Mouse (Mus musculus): ENCODE results near the gene Tshz2. TPM values are rescaled to one million over a fixed set of nuclear protein-coding genes. Genes with fewer than 3 reads are reported as not detected.
"Not testable (repeated sequence)": the region's sequence is repeated elsewhere in the genome, so short reads cannot be mapped to it uniquely, and the experiment has no call there.

Tshz2 gene
- polyA plus RNA-seq, 1 experiment = 19.5 TPM

DNA sequence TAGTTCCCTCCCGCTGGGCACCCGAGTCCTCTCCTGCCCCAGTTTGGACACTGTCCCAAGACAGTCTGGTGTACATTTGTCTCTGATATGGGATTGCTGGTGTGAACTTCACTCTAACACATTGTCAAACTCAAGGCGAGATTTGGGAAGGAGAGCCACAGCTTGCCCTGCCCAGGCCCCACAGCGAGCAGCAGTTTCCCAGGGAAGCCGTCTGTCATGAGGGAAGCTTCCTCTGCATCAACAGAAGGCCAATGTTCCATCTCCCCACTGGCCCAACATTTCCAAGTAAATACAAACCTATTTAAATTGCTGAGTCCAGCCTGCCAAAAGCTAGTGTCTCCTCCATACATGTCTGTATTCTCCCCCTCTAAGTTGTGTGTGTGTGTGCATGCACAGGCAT, 218.8 kb downstream of the Tshz2 start:
- no peak overlapping the region for H3K4me3 ChIP-seq (ENCODE audit: insufficient read depth, low read depth, low read length)

DNA sequence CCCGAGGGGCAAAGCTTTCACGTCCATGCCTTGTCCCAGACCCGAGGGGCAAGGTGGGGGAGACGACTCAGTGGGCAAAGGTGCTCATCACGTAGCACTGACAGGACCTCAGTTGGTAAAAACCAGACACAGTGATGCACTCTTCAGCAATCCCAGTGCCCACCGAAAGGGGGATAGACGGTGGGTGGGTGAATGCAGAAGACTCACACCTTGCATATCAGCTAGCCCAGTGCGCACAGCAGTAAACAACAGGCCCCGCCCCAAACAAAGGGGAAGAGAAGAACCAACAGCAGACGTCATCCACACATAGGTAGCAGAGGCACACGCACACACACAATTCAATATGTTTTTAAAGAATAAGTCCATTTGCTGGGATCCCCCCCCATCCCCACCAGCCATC, 221.7 kb downstream of the Tshz2 start:
- Histone ChIP-seq H3K4me3 (ENCODE audit: insufficient read depth, low read depth, low read length) (no peak overlapping the region), H3K27ac (replicated peaks; ENCODE audit: low read depth, low read length) (no peak overlapping the region), H3K4me1 (ENCODE audit: control insufficient read depth, insufficient read depth, insufficient read length, low read length) (no peaks in the 10 kb centered on the region)

More for the DNA sequence above, 218.8 kb downstream of the Tshz2 start:
- H3K4me1 ChIP-seq (ENCODE audit: control insufficient read depth, insufficient read depth, insufficient read length, low read length) = no peaks in the 10 kb centered on the region
- H3K27ac ChIP-seq (replicated peaks; ENCODE audit: low read depth, low read length) = no peak overlapping the region

DNA sequence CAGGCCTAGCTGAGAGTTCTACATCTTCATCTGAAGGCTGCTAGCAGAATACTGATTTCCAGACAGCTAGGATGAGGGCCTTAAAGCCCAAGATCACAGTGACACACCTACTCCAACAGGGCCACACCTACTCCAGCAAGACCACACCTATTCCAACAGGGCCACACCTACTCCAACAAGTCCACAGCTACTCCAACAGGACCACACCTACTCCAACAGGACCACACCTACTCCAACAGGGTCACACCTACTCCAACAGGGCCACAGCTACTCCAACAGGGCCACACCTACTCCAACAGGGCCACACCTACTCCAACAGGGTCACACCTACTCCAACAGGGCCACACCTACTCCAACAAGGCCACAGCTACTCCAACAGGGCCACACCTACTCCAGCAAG, 224.2 kb downstream of the Tshz2 start:
- not testable (repeated sequence) for H3K4me3 ChIP-seq (ENCODE audit: insufficient read depth, low read depth, low read length); H3K27ac ChIP-seq (replicated peaks; ENCODE audit: low read depth, low read length); H3K4me1 ChIP-seq (ENCODE audit: control insufficient read depth, insufficient read depth, insufficient read length, low read length)

DNA sequence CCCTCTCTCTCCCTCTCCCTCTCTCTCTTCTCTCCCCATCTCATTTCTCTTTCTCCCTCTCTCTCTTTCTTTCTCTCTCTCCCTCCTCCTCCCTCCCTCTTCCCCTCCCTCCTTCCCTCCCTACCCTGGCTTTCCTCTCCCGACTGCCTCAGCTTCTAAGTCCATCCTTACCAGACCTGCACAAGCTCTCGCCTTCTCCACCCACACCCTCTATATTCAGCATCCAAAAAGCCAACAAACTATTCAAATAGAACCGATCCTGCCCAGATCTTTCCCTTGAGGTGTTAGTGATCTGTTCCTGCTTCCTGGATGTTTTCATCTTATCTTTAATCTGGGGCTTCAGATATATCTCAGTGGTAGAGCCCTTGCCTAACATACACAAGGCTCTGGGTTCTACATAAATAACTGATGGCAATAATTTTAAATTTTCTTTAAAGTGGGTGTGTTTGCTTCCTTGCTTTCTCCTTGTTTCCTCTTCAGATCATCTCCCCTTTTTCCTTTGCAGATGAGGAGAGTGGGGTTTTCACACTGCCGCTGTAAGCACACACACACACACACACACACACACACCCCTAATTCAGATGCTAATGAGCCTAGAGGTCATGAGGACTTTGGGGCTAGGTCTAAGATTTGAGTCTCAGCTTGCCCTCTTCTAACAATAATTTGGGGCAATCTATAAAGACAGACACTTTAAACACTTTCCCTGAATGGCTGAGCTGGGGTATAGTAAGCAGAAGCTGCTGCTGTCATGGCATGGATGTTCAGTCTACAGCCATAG, 226.5 kb downstream of the Tshz2 start:
- H3K4me3 ChIP-seq (ENCODE audit: insufficient read depth, low read depth, low read length) = no peak overlapping the region
- H3K27ac ChIP-seq (replicated peaks; ENCODE audit: low read depth, low read length) = no peak overlapping the region

DNA sequence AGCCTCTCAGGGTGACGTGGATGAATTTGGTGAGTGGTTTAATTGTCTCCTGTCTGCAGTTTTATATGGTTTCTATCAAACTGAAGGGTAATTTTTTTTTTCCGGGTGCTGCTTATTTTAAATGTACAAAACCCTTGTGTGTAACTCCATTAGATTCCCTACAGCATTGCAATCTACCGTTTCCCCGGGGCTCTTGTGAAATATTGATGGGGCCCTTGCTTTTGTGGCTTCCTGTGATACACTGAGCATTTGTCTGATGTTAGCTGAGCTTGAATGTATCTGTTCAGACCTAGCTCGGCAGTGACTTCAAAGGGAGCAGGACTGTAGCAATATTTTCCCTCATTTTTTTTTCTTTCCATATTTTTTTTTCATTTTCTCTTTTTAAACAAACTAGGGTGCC, 228.1 kb downstream of the Tshz2 start:
- H3K27ac ChIP-seq (replicated peaks; ENCODE audit: low read depth, low read length) = no peak overlapping the region
- no peak overlapping the region for H3K4me3 ChIP-seq (ENCODE audit: insufficient read depth, low read depth, low read length)
- peaks cover 3% of the 10 kb centered on the region; the same call in 1 of the 2 replicates for H3K4me1 ChIP-seq (ENCODE audit: control insufficient read depth, insufficient read depth, insufficient read length, low read length)

More for the DNA sequence above, 226.5 kb downstream of the Tshz2 start:
- H3K4me1 ChIP-seq (ENCODE audit: control insufficient read depth, insufficient read depth, insufficient read length, low read length) = peaks cover 3% of the 10 kb centered on the region; the same call in 1 of the 2 replicates

DNA sequence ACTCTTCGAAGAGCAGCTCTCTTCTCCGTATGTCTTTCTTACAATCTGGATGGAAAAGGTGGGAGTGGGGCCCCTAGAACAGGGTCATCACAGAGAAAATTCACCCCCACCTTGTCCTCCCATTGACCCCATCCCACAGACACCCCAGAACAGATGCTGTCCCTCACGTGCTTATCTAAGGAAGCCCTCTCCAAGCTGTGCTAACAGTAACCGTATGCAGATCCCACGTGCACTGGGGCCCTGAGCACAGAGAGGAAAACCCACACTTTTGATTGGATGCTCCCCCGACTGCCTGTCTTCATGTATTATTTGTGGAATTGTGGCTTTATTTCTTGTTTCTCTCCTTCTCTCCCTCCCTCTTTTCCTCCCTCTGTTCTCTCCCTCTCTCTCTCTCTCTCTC, 229.9 kb downstream of the Tshz2 start:
- Histone ChIP-seq H3K4me3 (ENCODE audit: insufficient read depth, low read depth, low read length) (no peak overlapping the region), H3K27ac (replicated peaks; ENCODE audit: low read depth, low read length) (no peak overlapping the region), H3K4me1 (ENCODE audit: control insufficient read depth, insufficient read depth, insufficient read length, low read length) (peaks cover 3% of the 10 kb centered on the region; the same call in 1 of the 2 replicates)

DNA sequence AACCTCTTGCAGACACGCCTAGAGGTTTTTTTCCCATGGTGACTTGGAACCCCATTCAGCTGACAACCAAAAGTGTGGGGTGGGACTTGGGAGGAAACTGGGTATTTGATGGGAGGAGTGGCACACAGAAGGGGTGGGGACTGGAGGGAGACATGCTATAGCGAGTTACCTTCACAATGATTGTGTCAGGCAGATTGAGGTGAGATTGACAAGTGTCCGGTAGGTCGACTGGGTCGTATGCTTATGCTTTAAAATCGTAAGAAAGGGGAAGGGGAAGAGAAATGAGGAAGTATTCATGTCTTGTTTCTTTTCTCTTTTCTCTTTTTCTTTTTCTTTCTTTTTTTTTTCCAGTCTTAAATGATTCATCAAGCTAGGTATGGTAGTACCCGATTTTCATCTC, 236.7 kb downstream of the Tshz2 start:
- Histone ChIP-seq H3K27ac (replicated peaks; ENCODE audit: low read depth, low read length) (no peak overlapping the region), H3K4me1 (ENCODE audit: control insufficient read depth, insufficient read depth, insufficient read length, low read length) (no peaks in the 10 kb centered on the region), H3K4me3 (ENCODE audit: insufficient read depth, low read depth, low read length) (no peak overlapping the region)

DNA sequence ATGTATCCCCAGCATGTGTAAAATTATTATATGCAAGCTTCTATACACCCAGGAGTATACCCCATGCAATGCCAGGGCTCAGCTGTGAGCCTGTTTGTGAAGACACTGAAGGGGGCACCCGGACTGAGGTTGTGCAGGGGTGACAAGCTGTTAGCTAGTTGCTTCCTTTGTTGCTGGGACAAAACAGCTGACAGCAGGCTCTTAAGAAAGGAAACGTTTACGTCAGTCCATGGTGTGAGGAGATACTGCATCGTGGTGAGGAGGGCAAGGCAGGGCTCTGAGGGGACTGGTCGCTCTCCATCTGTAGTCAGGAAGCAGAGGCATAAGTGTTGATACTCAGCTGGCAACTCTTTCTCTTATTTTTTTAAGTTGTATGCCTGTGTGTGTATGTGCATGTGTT, 237.7 kb downstream of the Tshz2 start:
- Histone ChIP-seq H3K27ac (replicated peaks; ENCODE audit: low read depth, low read length) (no peak overlapping the region), H3K4me3 (ENCODE audit: insufficient read depth, low read depth, low read length) (no peak overlapping the region), H3K4me1 (ENCODE audit: control insufficient read depth, insufficient read depth, insufficient read length, low read length) (no peaks in the 10 kb centered on the region)

DNA sequence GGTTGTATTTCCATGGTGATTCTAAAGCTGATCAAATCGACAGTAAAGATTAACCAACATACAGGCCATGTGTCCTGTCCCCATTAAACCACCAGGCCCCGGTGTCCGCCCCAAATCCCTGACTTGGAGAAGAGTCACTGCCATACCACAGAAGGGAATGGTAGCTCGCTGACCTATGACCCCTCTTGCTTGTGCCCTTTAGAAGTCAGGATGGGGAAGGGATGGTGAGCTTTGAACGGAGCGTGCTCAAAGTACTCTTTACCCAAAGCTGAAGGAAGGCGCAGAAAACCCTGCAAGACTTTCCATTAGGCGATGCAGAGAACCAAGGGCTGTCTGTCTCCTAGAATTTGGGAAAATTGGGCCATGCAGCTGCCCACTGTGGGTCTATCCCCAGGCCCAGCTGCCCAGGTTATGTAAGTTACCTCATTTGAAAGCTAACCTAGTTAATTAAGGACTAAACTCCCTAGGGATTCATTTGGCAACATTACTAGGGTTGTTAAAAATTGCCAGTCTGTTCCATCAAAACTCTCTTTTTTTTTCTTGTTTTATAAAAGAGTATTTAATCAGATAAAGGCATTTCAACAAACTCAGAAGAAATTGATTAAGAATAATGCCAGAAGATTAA, 238.7 kb downstream of the Tshz2 start:
- Histone ChIP-seq H3K27ac (replicated peaks; ENCODE audit: low read depth, low read length) (no peak overlapping the region), H3K4me3 (ENCODE audit: insufficient read depth, low read depth, low read length) (no peak overlapping the region), H3K4me1 (ENCODE audit: control insufficient read depth, insufficient read depth, insufficient read length, low read length) (no peaks in the 10 kb centered on the region)

DNA sequence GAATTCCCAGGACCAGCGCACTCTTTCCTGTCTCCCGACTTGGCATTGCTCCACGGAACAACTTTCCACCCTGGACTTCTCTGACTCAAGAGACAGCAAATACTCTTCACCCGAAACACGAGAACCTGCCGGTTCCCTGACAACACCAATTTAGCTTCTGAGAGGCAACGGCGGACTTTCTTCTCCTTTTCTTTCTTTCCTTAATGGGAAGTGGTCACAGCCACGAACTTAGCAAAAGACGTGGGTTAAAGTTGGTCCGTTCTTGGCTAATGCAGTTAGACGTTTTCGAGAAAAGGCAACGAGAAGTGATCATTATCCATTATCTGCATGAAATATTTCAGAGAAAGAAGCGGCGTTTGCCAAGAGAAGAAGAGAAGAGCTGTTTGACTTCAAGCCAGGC, 240.6 kb downstream of the Tshz2 start:
- Histone ChIP-seq H3K4me3 (ENCODE audit: insufficient read depth, low read depth, low read length) (no peak overlapping the region), H3K27ac (replicated peaks; ENCODE audit: low read depth, low read length) (no peak overlapping the region)

DNA sequence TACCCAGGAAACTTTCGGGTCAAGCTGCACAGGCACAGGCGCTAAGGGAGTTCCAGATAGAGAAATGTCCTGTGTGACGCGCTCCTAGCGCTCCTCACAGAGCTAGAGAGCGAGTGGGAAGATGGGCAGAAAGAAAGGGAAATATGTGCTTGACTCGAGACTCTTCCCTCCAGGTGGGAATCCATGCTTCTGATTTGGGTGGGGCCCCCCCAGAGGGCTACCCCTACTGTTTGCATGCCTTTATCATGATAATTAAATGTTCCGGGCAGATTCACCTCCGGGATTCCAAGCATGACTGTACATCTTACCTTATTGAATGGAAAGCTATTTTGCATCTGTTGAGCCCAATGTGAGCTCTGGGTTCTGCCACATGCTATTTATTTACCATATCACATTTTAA, 255.1 kb downstream of the Tshz2 start:
- no peaks in the 10 kb centered on the region for H3K4me1 ChIP-seq (ENCODE audit: control insufficient read depth, insufficient read depth, insufficient read length, low read length)
- H3K27ac ChIP-seq (replicated peaks; ENCODE audit: low read depth, low read length) = no peak overlapping the region
- no peak overlapping the region for H3K4me3 ChIP-seq (ENCODE audit: insufficient read depth, low read depth, low read length)

More for the DNA sequence above, 240.6 kb downstream of the Tshz2 start:
- H3K4me1 ChIP-seq (ENCODE audit: control insufficient read depth, insufficient read depth, insufficient read length, low read length) = no peaks in the 10 kb centered on the region

DNA sequence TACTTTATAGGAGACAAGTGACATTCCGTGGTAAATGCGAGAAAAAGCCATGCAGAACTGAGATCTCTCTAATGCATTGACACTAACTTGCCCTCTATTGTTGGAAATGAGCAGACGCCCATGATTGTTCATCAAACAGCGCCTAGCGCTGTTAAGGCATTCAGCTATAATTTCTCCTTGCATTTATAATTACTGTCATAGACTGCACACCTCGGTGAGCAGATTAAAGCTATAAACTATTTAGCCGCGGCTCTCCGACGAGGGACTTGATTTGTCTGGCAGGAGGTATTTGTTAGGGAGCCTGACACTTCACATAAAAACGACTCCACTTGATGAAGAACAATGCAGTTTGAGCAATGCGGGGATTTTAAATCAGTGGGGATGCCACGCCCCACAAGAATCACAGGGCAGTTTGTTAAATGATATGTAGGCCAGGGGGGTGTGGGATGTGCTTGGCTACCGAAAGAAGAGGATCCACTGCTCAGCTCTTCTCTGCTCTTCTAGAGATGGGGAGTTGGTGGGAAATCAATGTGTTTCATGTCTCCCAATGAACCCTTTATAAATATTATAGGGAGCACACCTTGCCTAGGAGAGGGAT, 259.7 kb downstream of the Tshz2 start:
- Histone ChIP-seq H3K4me3 (ENCODE audit: insufficient read depth, low read depth, low read length) (no peak overlapping the region), H3K27ac (replicated peaks; ENCODE audit: low read depth, low read length) (no peak overlapping the region), H3K4me1 (ENCODE audit: control insufficient read depth, insufficient read depth, insufficient read length, low read length) (no peaks in the 10 kb centered on the region)

DNA sequence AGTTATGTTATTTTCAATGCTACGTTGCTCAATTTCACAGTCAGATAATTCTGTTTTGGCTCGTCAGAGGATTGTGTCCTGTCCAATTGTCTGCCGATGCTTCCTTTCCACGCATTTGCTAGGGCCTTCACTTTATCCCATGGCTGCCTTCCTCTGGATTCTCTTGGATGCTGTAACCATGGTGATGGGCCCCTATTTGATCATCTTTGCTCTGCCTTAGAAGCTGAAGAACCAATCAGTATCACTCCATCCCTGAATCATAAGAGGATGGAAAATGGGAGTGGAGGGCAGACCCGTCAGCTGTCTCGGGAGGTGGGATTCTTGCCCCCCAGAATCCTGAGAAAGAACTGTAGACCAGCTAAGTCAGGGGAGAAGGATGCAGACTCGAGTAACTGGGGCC, 270.1 kb downstream of the Tshz2 start:
- H3K4me1 ChIP-seq (ENCODE audit: control insufficient read depth, insufficient read depth, insufficient read length, low read length) = peaks cover 3% of the 10 kb centered on the region; the same call in 1 of the 2 replicates
- no peak overlapping the region for H3K27ac ChIP-seq (replicated peaks; ENCODE audit: low read depth, low read length)
- H3K4me3 ChIP-seq (ENCODE audit: insufficient read depth, low read depth, low read length) = no peak overlapping the region

DNA sequence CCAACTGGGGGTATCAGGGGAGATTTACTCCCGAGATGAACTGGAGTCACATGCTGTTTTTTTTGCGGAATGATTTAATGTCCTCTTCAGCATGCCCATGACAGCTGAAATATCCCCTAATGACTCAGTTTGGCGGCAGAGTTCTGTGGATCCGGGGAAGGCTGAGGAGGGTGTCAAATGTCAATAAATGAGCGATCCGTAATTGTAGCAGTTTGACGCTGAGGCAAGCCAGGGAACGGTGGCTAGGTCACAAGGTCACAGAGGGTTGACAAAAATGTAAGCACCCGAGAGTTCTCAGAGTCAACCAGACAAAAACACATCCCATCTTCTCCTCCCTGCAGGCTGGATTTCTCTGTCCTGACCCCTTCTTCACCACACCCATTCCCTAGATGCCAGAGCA, 273.6 kb downstream of the Tshz2 start:
- Histone ChIP-seq H3K27ac (replicated peaks; ENCODE audit: low read depth, low read length) (no peak overlapping the region), H3K4me3 (ENCODE audit: insufficient read depth, low read depth, low read length) (no peak overlapping the region)

DNA sequence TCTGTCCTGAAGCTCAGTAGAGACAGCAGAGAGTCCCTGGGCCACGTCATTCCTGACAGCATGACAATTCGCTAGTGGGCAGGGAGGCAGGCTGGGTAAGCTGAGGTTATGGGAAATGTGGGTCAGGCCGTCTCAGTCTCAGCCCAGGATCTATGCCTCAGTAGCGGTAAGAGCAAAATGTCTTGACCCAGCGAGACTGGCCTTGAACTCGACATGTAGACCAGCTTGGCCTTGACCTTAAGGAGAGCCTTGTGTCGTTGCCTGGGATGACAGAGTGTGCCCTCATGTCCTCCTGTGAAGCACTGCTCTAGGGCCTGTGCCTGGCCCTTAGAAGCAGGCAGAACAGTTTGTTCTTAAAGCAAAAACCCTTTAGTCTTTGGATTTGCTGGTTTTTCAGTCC, 275.2 kb downstream of the Tshz2 start:
- H3K4me1 ChIP-seq (ENCODE audit: control insufficient read depth, insufficient read depth, insufficient read length, low read length) = peaks cover 3% of the 10 kb centered on the region; the same call in 1 of the 2 replicates
- H3K4me3 ChIP-seq (ENCODE audit: insufficient read depth, low read depth, low read length) = no peak overlapping the region
- no peak overlapping the region for H3K27ac ChIP-seq (replicated peaks; ENCODE audit: low read depth, low read length)

More for the DNA sequence above, 273.6 kb downstream of the Tshz2 start:
- H3K4me1 ChIP-seq (ENCODE audit: control insufficient read depth, insufficient read depth, insufficient read length, low read length) = peaks cover 3% of the 10 kb centered on the region; the same call in 1 of the 2 replicates

All from brown adipose tissue, adult 24 weeks (tissue).